Mouse (Mus musculus) embryonic facial prominence, embryonic 14.5 days (tissue): ENCODE measurements around the gene Krt19. TPM values are rescaled to one million over a fixed set of nuclear protein-coding genes. Genes with fewer than 3 reads are reported as not detected.

Source experiments
- ATAC-seq: fragments of 200-750 bp; cut with Nextera tagmentation; 2 replicates; pipeline ENCODE4 v1.8.0; 2017; ENCODE audit warnings: low read depth, moderate number of reproducible peaks, moderate TSS enrichment
- DNase-seq: peaks from one replicate; pipeline ENCODE4 v3.0.0-alpha.2; 2015; ENCODE audit warnings: low spot score
- H3K27ac ChIP-seq: fragments of 300-500 bp; sonication (generic); replicated peaks from 2 replicates; pipeline ENCODE4 v1.5.1; 2014; ENCODE audit warnings: low read depth, mild to moderate bottlenecking, low read length, moderate library complexity
- H3K27me3 ChIP-seq: fragments of 300-500 bp; sonication (generic); replicated peaks from 2 replicates; pipeline ENCODE4 v1.6.1; 2014; ENCODE audit warnings: low read length; ENCODE audit not compliant: control insufficient read depth, insufficient read depth
- H3K36me3 ChIP-seq: fragments of 300-500 bp; sonication (generic); 2 replicates; pipeline ENCODE4 v1.6.1; 2014; ENCODE audit warnings: low read length, mixed read lengths; ENCODE audit not compliant: control insufficient read depth, insufficient read depth
- H3K4me1 ChIP-seq: fragments of 300-500 bp; sonication (generic); 2 replicates; pipeline ENCODE4 v1.6.1; 2014; ENCODE audit warnings: antibody characterized with exemption, low read length; ENCODE audit not compliant: control insufficient read depth, insufficient read depth
- H3K4me2 ChIP-seq: fragments of 300-500 bp; sonication (generic); 2 replicates; pipeline ENCODE4 v1.6.1; 2014; ENCODE audit warnings: low read depth, mild to moderate bottlenecking, low read length, moderate library complexity, mixed read lengths
- H3K4me3 ChIP-seq: fragments of 300-500 bp; sonication (generic); 2 replicates; pipeline ENCODE4 v1.5.1; 2014; ENCODE audit warnings: low read depth, mild to moderate bottlenecking, low read length
- H3K9ac ChIP-seq: fragments of 300-500 bp; sonication (generic); 2 replicates; pipeline ENCODE4 v1.6.1; 2014; ENCODE audit warnings: low read depth, mild to moderate bottlenecking, low read length, moderate library complexity, mixed read lengths
- H3K9me3 ChIP-seq: fragments of 300-500 bp; sonication (generic); 2 replicates; pipeline ENCODE4 v1.6.1; 2016; ENCODE audit warnings: low read length; ENCODE audit not compliant: control insufficient read depth
- WGBS: fragments of 180-500 bp; shearing (Covaris S2); extraction: QIAGEN DNeasy Blood & Tissue Kit; methylation state at CpG from one replicate; pipeline ENCODE4 v1.1.7; 2014; 5-methylcytosine and 5-hydroxymethylcytosine counted together
- polyA plus RNA-seq: library from polyadenylated mRNA; unstranded; fragments of >200 nt; fragmentation: Nextera tagmentation; extraction: Ambion mirVana; gene quantifications from 2 replicates; pipeline ENCODE4 v1.2.1, GENCODE M21; 2014

The Krt19 gene
- polyA plus RNA-seq, 1 experiment from 2014 or later = 120 TPM

GRCm38 (mm10) chr11:100097819-100098218 lies 50.6 kb downstream of the Krt19 start:
- H3K4me3 ChIP-seq = no peak overlapping the region
- H3K9ac ChIP-seq = no peak overlapping the region
- no peaks in the 10 kb centered on the region for H3K4me1 ChIP-seq
- H3K27ac ChIP-seq = no peak overlapping the region
- H3K4me2 ChIP-seq = no peak overlapping the region
- H3K27me3 ChIP-seq = no peaks in the 10 kb centered on the region
- no peaks in the 10 kb centered on the region for H3K36me3 ChIP-seq
- ATAC-seq (no peak), DNase-seq (peak; percentile 30)
- no peaks in the 10 kb centered on the region for H3K9me3 ChIP-seq
- WGBS = 49% methylated on average over 9 of the region's 9 CpGs

GRCm38 (mm10) chr11:100096141-100096540 lies 52.3 kb downstream of the Krt19 start, which contains the start of gene Krt35:
Gene Krt35, minus strand, starts transcription at chr11:100096241.
- 75% methylated on average over 9 of the region's 9 CpGs for WGBS
- H3K4me2 ChIP-seq = no peak within 1 kb of the TSS
- no peak within 1 kb of the TSS for H3K27ac ChIP-seq
- H3K4me1 ChIP-seq = no peaks in the 10 kb centered on the region
- no peaks in the 10 kb centered on the region for H3K27me3 ChIP-seq
- no peaks in the 10 kb centered on the region for H3K36me3 ChIP-seq
- no peak within 1 kb of the TSS for H3K9ac ChIP-seq
- H3K9me3 ChIP-seq = no peaks in the 10 kb centered on the region
- H3K4me3 ChIP-seq = no peak within 1 kb of the TSS
- ATAC-seq (no peak), DNase-seq (no peak)

Other genes starting within 250 kb of the Krt19 start
- gene Krtap31-1, start 240.7 kb downstream of the Krt19 start, polyA plus RNA-seq = not detected in 2 replicates
- not detected in 2 replicates for gene Gm11565, start 233.9 kb downstream of the Krt19 start, polyA plus RNA-seq
- not detected in 2 replicates for gene Krtap31-2, start 212.4 kb downstream of the Krt19 start, polyA plus RNA-seq
- not detected in 2 replicates for gene Krtap9-5, start 200.2 kb downstream of the Krt19 start, polyA plus RNA-seq
- gene Krtap29-1, start 169.6 kb downstream of the Krt19 start, polyA plus RNA-seq = not detected in 2 replicates
- 0.26 TPM in 1 of 2 replicates, not detected in the other for gene Krtap16-1, start 162.1 kb downstream of the Krt19 start, polyA plus RNA-seq
- gene Krtap17-1, start 154.7 kb downstream of the Krt19 start, polyA plus RNA-seq = 0.38 and 0.63 TPM in 2 replicates
- 0.20 and 0.54 TPM in 2 replicates for gene Krt33a, start 132.5 kb downstream of the Krt19 start, polyA plus RNA-seq
- 0.96 and 1.3 TPM in 2 replicates for gene Krt33b, start 118.8 kb downstream of the Krt19 start, polyA plus RNA-seq
- gene Krt34, start 107.1 kb downstream of the Krt19 start, polyA plus RNA-seq = 0.40 TPM in 1 of 2 replicates, not detected in the other
- 0.30 and 1.3 TPM in 2 replicates for gene Krt31, start 98.1 kb downstream of the Krt19 start, polyA plus RNA-seq
- gene Krt32, start 60.4 kb downstream of the Krt19 start, polyA plus RNA-seq = 0.79 and 1.4 TPM in 2 replicates
- 1.5 and 2.9 TPM in 2 replicates for gene Krt35, start 52.4 kb downstream of the Krt19 start, polyA plus RNA-seq
- 0.28 and 0.29 TPM in 2 replicates for gene Krt36, start 43.0 kb downstream of the Krt19 start, polyA plus RNA-seq
- gene Krt13, start 27.1 kb downstream of the Krt19 start, polyA plus RNA-seq = 9.6 and 60.5 TPM in 2 replicates
- gene Krt15, start 12.7 kb downstream of the Krt19 start, polyA plus RNA-seq = 156 and 236 TPM in 2 replicates
- gene Krt9, start 44.6 kb upstream of the Krt19 start, polyA plus RNA-seq = not detected in 2 replicates
- gene Krt14, start 58.9 kb upstream of the Krt19 start, polyA plus RNA-seq = 365 and 385 TPM in 2 replicates
- gene Krt16, start 100.2 kb upstream of the Krt19 start, polyA plus RNA-seq = 1.2 and 1.8 TPM in 2 replicates
- gene Krt17, start 112.4 kb upstream of the Krt19 start, polyA plus RNA-seq = 129 and 152 TPM in 2 replicates
- gene Krt42, start 121.2 kb upstream of the Krt19 start, polyA plus RNA-seq = 0.22 TPM in 1 of 2 replicates, not detected in the other
- 1,802 and 1,879 TPM in 2 replicates for gene Eif1, start 171.2 kb upstream of the Krt19 start, polyA plus RNA-seq
- 1.0 and 1.1 TPM in 2 replicates for gene Gast, start 185.7 kb upstream of the Krt19 start, polyA plus RNA-seq
- gene Hap1, start 207.5 kb upstream of the Krt19 start, polyA plus RNA-seq = 3.2 and 4.4 TPM in 2 replicates
- 107 and 116 TPM in 2 replicates for gene Jup, start 249.1 kb upstream of the Krt19 start, polyA plus RNA-seq